Mouse (Mus musculus): ENCODE measurements around the gene Clcnkb.

GRCm38 (mm10) chr4:141439083-141439803 lies 23.4 kb upstream of the Clcnkb start:
- TF ChIP-seq CTCF (IDR thresholded peaks at IDR 0.05; ENCODE audit: control insufficient read depth, insufficient read depth, insufficient replicate concordance, low read depth, low read length), result no peak
- TF ChIP-seq POLR2A (IDR thresholded peaks at IDR 0.05; ENCODE audit: control insufficient read depth, low read depth, low read length), result no peak
